Mouse (Mus musculus) ES-E14 (cell line): ENCODE data around the gene Rap1gap.
A peak's percentile ranks its signal among the peaks of the same experiment; 100 is the strongest.

ENCODE experiments used
- CHD2 ChIP-seq: IDR thresholded peaks from 2 replicates; pipeline ENCODE4 v1.6.1; 2014; ENCODE audit warnings: mild to moderate bottlenecking, low read depth, low read length, inconsistent platforms
- MAFK ChIP-seq: IDR thresholded peaks from 2 replicates; pipeline ENCODE4 v1.6.1; 2014; ENCODE audit warnings: mild to moderate bottlenecking, low read depth, low read length, inconsistent platforms; ENCODE audit not compliant: insufficient read depth
- ZNF384 ChIP-seq: IDR thresholded peaks from 2 replicates; pipeline ENCODE4 v1.6.1; 2012; ENCODE audit warnings: low read depth, low read length, inconsistent platforms

DNA sequence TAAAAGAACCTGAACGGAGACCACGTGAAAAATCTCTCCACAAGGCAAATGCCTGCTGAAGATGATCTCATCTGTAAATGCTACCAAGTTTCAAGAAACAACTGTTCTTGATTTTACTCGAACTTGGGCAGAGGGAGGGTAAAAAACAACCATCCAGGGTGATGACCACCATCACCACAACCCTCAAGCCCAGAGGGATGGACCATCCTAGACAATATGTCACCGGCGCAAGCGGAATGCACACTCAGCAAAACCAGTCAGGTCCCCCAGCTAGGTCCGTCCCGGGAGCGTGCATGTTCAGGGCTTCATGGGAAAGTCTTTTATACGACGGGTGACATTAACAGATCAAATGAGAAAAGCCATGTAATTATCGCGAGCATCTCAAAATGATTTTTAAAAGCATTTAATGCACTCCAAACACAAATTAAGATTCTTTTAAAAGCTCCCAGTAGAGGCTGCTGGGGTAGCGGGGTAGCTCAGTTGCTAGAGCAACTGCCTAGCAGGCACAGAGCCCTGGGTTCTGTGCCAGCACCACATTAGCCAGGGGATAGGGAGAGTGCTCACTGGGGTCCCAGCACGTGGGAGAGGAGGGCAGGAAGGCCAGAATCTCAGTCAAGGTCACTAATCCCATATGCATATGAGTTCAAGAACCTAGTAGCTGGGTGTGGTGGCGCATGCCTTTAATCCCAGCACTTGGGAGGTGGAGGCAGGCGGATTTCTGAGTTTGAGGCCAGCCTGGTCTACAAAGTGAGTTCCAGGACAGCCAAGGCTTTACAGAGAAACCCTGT, 114.1 kb downstream of the Rap1gap start:
- peak; percentile 95 for TF ChIP-seq MAFK
- TF ChIP-seq CHD2, result no peak
- no peak for TF ChIP-seq ZNF384
